Mouse (Mus musculus): ENCODE measurements around the gene Trp53tg5. TPM values are rescaled to one million over a fixed set of nuclear protein-coding genes. Genes with fewer than 3 reads are reported as not detected.

Trp53tg5 gene
- polyA plus RNA-seq, 2 experiments from 2014 or later = 0.37 TPM; not detected in 1

DNA sequence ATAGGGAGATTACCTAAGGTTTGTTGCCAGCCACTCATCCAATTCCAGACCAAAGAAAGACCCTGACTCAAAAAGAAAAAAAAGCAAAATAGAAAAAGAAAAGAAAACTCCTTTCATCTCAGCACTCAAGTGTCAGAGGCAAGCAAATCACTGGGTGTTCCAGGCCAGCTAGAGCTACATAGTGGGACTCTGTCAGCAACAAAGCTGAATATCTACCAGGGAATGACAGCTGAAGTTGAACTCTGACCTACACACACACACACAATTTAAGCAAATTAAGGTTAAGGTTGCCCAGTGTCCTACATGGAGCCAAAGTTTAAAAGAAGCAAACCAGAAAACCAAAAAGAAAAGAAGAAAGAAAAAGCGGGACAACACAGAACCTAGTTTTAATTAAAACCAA lies 25.4 kb downstream of the Trp53tg5 start:
- ATAC-seq = no peak

DNA sequence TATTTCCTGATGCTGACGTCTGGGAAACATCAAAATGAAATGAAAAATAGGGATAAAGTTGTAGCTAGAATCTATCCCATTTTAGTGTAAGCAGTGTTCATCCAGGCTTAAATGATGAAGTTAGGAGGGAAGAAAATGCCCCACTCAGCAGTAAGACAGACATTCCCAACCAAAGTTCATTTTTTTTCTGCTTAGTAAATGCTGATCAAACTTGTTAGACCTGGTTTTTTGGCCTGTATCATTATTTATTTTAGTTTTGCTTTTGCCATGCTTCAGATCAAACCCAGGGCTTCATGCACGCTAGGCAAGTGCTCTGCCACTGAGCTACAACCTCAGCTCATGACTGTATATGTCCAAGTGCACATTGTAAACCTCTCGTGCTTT lies 27.4 kb downstream of the Trp53tg5 start:
- no peak for ATAC-seq

DNA sequence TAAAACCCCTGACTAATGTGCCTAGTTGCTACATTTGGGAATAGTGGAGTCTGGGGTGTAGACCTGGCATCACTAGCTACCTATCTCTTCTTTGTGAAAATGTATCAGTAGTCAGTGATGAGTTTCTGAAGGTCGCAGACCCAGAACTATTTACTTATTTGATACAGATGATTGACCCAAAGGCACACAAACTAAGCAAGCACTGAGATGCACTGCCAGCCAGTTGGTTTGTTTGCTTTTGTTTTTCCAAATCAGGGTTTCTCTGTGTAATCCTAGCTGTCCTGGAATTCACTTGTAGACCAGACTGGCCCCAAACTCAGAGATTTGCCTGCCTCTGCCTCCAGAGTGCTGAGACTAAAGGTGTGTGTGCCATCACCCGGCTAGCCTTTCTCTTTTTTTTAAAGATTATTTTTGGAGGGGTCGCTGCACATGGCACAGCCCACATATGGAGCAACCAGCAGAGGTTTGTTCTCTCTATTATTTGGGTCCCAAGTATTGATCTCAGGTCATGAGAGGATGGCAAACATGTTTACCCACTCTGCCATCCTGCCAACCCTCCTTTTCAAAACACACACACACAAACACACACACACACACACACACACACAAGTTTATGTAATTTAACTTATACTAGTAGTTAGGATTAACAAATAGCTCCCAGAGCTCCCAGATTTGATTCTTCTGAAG lies 28.0 kb downstream of the Trp53tg5 start:
- no peak for ATAC-seq

DNA sequence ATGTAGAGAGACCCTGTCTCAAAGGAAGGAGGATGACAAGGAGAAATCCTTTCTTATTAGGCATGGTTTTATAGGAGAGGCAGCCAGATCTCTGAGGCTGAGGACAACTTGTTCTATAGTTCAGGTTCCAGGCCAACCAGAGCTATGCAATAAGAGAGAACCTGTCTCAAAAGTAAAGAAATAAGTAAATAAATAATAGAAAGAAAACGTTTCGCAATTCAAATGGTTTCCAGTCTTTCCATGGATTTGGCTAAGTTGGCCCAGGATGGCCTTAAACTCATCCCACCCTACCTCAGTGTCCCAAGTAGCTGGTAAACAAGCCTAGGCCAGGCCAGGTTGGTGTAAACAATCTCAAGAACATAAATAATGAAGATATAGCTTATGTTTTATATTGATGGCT lies 28.8 kb downstream of the Trp53tg5 start:
- no peak for ATAC-seq

DNA sequence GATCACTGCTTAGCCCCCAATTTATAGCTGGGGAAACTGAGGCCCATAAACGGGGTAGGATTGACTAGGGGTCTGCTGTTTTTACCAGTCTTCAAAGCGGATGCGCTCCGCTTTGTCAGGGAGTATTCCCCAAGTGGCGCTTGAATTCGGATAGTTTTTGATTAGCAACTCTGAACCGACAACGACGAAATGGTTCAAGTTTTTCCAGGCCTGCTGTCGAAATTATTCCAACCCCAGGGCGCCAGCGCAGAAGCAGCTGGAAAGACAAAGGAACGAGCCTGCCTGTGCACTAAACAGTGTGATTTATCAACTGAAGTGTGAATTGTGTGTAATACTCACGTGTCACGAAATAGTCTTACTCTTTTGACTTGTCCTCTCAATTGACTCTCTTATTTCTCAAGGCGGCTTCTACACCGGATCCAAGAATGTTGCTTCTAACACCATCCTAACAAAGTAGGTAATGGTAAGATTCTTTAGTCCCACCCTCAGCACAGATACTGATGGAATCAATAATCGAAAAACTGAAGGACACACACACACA lies 30.0 kb downstream of the Trp53tg5 start, which contains the start of gene Sdc4:
Gene Sdc4 (minus strand): TSS at position 428 of the 541 bp plus-strand sequence.
- ATAC-seq = no peak

DNA sequence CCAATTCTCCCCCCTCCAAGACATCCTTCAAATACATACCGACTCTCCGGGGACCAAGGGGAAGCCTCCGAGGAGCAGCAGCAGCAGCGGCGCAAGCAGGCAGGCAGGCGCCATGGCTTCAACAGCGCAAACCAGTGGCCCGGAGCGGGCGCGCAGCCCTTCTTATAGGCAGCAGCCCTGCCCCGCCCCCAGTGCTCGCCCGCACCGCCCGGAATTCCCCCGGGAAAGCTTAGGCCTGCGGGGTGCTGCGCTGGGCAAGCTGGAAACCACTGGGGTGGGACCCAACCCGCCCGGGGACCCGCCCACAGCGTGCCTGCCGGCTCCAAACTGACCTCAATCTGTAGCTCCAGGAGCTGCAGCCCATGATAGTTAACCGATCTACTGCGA lies 30.5 kb downstream of the Trp53tg5 start:
- peak; percentile 26 for ATAC-seq

DNA sequence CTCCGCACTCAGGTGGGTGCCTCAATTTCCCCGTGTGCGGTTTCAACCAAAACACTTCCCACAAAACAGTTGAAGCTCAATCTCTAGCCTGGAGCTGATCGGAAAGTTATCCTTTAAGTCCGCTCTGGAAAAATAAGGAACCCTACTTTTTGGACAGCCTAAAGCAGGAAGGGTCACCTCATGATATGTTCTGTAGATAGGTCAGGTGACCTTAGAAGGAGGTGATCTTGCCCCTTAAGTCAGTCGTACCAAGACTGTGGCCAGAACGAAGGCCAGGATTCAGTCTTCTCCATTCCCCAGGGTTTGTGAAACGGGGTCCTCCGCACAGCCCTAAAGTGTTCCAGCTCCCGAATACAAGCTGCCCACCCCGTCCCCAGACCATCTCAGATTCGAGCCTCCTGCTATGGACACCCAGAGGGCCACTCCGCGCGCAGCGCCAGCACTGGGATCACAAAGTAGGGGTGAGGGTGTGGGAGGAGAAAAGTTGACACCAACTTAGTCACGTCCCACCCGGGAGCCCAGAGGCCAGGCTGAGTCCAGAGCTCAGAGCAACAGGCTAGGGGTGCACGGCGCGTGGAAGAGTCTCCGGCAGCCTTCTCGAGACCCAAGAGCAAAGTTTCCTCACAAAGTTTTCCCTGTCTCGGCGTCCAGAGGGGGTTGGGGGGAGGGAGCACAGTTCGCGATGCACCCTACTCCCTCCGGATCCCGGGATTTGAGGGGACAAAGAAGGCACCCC lies 31.0 kb downstream of the Trp53tg5 start:
- ATAC-seq = no peak

DNA sequence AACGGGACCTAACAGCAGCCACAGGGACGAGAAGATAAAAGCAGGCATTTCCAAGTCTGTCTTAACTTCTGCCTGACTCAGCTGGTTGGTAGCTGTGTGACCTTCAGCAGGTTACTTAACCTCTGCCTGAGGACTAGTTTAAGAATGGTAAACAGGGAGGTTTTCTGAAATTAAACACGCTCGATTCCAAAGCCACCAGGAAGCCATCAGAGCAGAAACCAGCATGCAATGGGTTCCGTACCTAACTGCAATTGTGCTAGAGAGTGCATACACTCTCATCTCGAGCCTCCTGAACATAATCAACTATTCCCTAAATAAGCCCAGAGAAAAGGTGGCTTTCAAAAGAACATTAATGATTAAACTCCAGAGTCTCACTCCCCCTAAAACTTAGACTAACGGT lies 31.8 kb downstream of the Trp53tg5 start:
- no peak for ATAC-seq

DNA sequence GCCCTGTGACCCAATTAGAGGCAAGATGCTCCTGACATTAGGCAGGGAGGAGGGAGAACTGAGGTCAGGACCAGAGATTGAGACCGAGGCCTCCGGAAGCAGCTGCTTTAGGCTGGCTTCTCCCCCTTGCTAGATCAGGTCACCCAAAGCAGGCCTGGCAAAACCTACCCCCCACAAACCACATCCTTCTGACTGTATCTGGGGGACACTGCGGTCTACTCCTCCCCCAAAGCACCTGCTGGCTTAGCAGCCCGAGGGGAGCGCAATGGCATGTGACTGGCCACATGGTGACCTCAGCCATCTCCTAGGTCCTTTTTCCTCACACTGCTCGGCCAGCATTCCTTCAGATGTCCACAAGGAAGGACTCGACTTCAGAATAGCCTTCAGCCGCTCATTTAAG lies 32.4 kb downstream of the Trp53tg5 start:
- ATAC-seq = peak; percentile 74

DNA sequence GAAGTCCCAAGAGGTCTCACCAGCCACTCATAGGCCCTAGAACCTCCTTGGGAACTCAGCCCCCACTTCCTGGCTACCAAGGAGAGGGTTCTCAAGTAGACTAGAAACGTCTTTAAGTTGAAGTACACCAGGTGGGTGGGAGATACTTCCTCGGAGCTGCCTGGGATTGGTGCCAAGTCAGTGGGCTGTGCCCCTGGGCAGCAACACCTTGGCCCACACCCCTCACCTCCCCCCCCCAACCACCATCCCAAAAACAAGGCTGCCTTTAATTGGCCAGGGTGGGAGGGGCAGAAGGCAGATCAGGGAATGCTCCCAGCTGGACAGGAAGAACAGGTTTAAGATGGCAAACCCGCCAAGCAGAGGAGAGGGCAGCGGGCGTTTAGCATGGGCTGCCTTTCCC lies 33.2 kb downstream of the Trp53tg5 start:
- no peak for ATAC-seq

DNA sequence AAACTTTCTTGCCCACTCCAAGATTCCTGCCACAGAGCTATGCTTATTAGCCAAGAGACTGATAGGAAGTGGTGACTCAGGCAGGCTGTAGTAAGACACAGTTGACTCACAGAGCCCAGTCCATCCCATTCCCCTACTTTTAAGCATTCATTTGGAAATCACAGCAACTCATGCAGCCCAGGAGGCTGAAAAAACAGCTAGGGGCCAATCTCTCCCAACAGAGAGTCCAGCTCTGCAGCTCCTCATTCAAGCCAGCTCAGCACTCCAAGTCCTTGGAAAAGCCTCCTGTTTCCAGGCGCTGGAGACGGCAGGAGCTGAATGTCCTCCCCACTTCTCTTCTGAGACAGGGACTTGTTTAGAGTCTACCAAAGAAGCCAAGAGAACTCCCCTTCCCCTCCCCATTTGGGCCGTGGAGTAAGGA lies 34.5 kb downstream of the Trp53tg5 start:
- ATAC-seq = no peak

DNA sequence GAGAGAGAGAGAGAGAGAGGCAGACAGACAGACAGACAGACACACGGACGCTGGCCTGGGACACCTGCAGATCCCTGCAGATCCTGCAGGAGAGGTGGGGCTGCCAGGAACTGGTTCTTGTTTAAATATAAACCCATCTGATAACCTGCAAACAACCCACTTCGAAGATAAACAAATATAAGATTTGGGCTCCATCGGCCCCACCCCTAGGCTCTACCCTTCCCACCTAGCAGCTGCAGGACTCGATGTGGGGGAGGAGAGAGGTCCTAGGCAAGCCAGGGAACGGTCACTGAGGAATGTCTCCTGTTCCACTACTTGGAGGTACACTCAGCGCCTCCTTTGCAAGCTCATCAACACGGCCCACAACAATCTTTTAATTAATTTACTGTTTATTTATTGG lies 35.3 kb downstream of the Trp53tg5 start:
- no peak for ATAC-seq

DNA sequence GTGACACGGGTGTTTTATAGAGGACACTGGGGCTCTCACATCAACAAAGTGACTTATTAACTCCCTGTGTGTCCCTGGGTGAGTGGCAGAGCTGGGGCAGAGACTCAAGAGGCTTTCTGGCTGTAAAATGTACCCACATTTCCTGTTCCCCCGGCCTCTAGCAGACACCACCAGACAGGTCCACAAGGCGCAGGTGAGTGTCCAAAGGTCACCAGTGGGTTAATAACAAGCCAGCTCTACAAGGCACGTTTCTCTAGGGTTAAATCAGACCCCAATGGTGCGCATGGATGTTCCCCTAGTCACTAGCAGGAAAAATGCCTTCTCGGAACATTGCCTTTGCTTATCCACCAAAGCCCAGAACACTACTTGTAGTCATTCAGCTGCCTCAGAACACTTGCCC lies 35.8 kb downstream of the Trp53tg5 start:
- no peak for ATAC-seq

DNA sequence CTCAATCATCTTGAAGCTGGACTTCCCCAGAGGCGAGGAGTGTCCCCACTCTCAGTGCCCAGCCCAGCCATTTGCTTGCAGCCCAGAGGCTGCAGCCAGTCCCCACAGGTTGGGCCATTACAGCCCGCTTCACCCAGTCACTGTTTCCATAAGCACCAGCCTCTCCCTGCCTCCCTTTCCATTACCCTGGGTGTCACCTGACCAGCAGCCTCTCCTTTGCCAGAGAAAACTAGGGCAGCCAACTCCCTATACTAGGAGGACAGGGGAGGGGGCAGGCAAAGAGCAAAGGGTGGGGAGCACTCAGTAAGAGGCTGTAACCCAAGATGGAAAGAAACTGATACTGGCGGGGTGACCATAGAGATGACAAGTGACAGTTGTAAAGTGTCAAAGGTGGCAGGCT lies 36.6 kb downstream of the Trp53tg5 start:
- ATAC-seq = no peak

DNA sequence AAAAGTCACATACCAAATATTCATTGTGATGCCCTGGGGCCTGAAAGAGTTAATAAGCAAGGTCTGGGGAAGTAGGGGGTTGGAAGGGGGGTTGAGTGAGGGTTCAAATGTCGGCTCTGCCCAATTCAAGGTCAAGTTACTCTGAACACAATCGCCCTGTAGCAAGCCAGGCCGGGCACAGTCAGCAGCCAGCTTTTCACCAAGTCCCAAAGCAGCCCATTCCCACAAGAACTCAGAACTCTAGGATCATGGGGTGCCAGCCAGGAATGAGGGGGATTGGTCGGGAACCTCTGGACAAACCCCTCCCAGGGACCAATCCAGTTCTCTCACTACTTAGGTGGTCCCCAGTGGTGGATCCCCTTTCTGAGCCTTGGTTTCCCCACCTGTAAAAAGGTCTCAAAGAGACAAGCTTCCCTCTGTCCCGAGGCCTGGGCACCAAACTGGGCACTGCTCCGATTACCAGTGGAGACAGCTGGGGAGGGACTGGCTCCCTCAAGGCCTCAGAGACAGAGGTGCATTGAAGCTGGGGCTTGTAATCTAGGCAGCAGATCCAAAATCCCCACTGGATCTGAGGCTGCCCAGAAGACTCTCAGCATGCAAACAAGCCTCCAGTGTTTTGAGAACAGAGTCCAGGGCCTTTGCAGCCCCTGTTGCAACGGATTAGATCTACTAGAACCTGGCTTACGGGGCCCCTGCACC lies 37.2 kb downstream of the Trp53tg5 start:
- no peak for ATAC-seq

DNA sequence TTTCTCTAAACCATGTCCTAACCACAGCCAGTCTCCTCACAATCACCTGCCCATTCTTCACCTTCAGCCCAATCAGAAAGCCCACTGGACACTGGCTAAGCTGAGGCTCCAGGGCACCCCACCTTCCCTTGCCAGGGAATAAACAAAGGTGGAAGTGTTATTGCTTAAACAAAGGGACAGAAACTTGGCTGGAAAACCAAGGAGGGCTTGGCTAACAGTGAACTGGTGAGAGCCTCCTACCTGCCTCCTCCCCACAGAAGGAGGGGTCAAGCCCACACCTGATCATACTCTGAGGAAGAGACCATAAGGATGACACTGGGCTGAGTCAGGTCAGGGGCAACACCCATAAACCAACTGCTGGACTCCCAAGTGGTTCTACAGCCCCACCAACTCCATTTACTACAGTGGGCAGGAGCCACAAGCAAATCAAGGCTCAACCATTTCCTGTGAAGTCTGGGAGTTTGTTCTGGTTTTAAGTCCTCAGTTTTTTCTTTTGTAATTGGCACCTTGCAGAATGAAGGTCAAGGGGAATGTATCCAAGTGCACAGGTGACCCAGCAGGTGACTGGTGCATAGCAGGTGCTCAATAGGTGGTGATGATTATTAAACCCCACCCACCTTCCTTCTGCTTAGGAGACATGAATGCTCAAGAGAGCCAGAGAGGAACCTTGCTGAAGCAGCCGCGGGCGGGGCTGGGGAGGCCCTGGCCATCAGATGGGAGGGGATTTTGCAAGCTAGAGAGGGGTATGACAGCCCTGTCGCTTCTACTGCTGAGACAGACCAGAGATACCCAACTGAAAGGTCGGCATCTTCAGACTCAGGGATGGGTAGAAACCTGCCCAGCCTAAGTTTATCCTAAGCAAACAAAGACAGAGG lies 38.1 kb downstream of the Trp53tg5 start:
- no peak for ATAC-seq

DNA sequence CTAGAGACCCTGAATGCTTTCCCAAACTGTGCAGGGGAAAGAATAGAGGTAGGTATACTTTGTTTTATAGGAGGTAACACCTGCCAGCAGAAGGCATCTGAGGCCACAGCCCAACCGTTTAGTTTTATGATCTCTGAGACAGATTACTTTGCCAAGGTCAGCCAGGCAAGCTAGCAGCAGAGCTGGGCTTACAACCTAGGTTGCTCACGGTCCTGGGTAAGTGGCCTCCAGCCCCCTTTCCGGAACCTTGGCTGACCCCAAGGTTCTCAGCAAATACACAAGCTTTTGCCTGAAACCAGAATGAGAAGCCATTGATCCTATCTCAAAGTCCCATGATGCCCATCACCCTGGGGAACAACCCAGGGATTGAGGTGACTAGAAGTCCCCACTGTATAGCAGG lies 38.8 kb downstream of the Trp53tg5 start:
- ATAC-seq = no peak

DNA sequence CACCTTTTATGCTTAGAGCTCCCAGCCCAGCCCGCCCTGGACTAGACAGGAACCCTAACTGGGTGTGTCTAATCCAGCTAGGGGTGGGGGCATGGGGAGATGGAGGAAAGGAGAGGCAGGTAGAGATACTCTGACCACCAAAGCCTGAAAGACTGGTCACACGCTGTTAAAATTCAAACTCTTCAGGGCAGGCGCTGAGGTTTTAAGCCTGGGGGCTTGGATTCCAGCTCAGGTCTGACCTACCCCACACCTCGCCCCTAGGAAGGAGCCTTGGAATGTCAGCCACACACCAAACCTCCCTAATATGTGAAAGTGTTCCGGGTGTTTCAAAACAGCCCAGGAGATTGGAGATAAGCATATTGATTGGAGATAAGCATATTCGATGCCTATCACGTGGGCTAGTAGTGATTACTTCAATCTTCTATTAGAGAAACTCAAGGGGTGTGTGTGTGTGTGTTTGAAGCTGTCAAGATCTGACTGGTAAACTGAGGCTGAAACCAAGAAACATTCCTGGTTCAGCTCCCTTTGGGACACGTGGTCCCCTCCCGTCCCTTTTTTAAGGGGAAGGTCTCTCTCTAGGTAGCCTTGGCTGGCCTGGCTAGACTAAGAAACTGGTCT lies 40.1 kb downstream of the Trp53tg5 start:
- no peak for ATAC-seq

DNA sequence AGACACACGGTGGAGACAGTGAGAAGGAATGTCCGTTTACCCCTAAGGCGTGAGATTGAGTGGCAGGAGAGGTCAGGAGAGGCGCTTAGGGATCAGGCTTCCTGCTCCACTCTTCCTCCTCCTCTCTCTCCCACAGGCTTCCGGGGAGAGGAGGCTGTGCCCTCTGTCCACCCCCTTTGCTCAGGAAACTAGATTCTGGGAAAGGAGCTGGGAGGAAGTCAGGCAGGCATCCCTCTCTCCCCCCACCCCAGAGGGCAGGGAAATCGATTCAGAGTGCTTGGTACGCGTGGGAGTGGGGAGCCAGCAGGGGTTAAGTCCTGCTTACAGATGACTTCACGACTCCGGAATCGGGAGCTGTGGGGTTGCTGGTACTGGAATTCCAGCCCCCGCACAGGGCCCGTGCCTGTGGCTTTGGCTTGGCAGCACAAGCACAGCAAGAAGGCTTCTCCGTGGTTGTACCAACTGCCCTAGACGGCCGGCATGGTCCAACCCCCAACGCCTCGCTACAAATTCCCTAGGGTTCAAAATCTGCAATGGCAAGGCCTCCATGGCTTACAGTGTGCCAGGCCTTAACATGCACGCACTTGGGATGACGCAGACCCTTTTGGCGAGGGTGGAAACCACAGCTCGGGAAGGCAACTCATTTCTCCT lies 40.9 kb downstream of the Trp53tg5 start:
- ATAC-seq = no peak

DNA sequence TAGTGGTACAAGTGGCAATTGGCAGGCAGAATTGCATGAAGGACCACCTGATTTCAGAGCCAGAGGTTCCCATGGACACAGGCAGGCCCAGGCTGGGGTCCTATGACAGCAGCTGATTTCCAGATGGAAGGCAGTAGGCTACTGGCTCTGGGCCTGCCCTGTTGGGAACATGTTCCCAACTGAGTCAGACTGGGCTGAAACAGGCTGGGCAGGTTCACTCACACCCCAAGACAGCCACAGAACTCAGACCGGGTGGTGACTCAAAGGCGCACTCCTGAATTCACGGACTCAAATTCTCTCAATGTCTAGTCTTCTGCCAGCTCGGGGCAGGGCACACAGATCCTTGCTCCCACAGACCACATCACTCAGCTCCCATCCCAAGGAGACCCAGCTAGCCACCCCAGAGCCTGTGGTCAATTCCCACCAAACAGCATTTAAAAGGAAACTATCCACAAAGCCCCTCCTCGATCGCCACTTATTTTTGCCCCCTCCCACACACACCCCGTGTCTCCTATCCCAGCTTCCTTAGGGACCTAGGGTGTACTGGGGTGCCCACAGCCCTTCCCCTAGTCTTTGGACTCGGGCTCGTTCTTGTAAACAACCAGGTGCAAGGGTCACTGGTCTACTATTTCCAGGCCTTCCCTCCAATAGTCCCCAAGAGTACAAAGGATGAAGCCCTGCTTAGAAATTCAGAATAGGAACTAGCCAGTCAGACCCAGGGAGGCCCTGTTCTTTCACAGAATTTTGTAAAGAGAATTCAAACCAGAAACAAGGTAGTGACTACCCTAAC lies 41.7 kb downstream of the Trp53tg5 start:
- no peak for ATAC-seq

DNA sequence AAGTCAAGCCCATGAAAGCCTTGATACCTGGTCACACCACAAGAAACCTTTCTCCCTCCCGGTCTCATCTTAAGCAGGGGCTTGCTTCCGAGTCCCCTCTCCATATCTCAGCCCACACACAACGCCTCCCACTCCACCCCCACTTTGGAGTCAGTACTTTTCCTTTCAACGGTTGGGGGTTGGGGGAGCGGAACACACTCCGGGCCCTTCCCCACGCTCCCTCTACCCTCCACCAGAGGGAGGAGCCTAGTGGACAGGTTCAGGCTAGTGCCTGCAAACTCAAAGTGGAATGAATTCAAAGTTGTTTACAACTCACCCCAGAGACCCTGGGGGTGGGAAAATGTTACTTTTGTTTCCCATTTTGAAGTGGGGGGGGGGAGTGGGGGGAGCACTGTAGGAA lies 42.8 kb downstream of the Trp53tg5 start:
- ATAC-seq = no peak

All from activated CD4-positive, CD25-positive, alpha-beta regulatory T cell, adult 4 months (primary cell).